Mouse (Mus musculus) limb, embryonic 12.5 days (tissue): ENCODE data around the gene Gns. TPM values are rescaled to one million over a fixed set of nuclear protein-coding genes. Genes with fewer than 3 reads are reported as not detected.

ENCODE experiments used
- ATAC-seq: fragments of 200-750 bp; cut with Nextera tagmentation; 2 replicates; pipeline ENCODE4 v1.8.0; 2017; ENCODE audit warnings: low read depth, moderate TSS enrichment; ENCODE audit not compliant: insufficient number of reproducible peaks, insufficient read depth, low FRiP score, low TSS enrichment
- H3K27ac ChIP-seq: fragments of 300-500 bp; sonication (generic); 2 replicates; pipeline ENCODE4 v1.5.1; 2016; ENCODE audit warnings: mild to moderate bottlenecking, moderate library complexity
- H3K27me3 ChIP-seq: fragments of 300-500 bp; sonication (generic); 2 replicates; pipeline ENCODE4 v1.6.1; 2016; ENCODE audit warnings: mild to moderate bottlenecking, moderate library complexity
- H3K36me3 ChIP-seq: fragments of 300-500 bp; sonication (generic); 2 replicates; pipeline ENCODE4 v1.6.1; 2016; ENCODE audit warnings: mild to moderate bottlenecking, moderate library complexity
- H3K4me1 ChIP-seq: fragments of 300-500 bp; sonication (generic); replicated peaks from 2 replicates; pipeline ENCODE4 v1.6.1; 2016
- H3K4me2 ChIP-seq: fragments of 300-500 bp; sonication (generic); 2 replicates; pipeline ENCODE4 v1.6.1; 2016; ENCODE audit warnings: mild to moderate bottlenecking, moderate library complexity
- H3K4me3 ChIP-seq: fragments of 300-500 bp; sonication (generic); replicated peaks from 2 replicates; pipeline ENCODE4 v1.5.1; 2016; ENCODE audit warnings: mild to moderate bottlenecking
- H3K9ac ChIP-seq: fragments of 300-500 bp; sonication (generic); replicated peaks from 2 replicates; pipeline ENCODE4 v1.6.1; 2016; ENCODE audit warnings: mild to moderate bottlenecking, moderate library complexity
- H3K9me3 ChIP-seq: fragments of 300-500 bp; sonication (generic); 2 replicates; pipeline ENCODE4 v1.6.1; 2016; ENCODE audit warnings: mild to moderate bottlenecking, moderate library complexity
- WGBS: fragments of 180-500 bp; shearing (Covaris S2); methylation state at CpG from one replicate; pipeline ENCODE4 v1.1.7; 2016; 5-methylcytosine and 5-hydroxymethylcytosine counted together
- polyA plus RNA-seq: library from polyadenylated mRNA; unstranded; fragments of >200 nt; fragmentation: Nextera tagmentation; extraction: Ambion mirVana; gene quantifications from 2 replicates; pipeline ENCODE4 v1.2.1, GENCODE M21; 2016

Gene Gns
- polyA plus RNA-seq, 1 experiment from 2014 or later = 38.7 TPM

DNA sequence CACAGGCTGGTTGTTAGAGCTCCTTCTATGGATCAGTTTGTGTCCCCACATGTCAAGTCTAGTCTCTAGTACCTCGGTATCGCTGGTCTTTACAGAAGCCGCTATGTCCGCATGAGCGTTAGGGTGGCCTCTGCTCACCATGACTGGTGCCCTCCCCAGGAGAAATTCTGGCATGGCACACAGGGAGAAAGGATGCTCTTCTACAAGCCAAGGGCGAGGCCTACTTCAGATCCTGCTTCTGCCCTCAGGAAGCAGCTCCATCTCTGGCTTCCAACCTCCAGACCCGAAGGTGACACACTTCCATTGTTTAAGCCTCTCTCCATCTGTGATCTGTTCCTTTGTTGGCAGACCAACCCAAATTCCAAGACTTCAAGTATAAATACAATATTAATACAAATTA lies 79.3 kb downstream of the Gns start:
- H3K4me3 ChIP-seq = no peak overlapping the region
- 92% methylated on average over 7 of the region's 7 CpGs for WGBS
- no peaks in the 10 kb centered on the region for H3K9me3 ChIP-seq
- no peaks in the 10 kb centered on the region for H3K36me3 ChIP-seq
- H3K4me1 ChIP-seq = peaks cover 41% of the 10 kb centered on the region
- no peak overlapping the region for H3K27ac ChIP-seq
- no peak for ATAC-seq
- H3K4me2 ChIP-seq = no peak overlapping the region
- H3K9ac ChIP-seq = no peak overlapping the region
- no peaks in the 10 kb centered on the region for H3K27me3 ChIP-seq

DNA sequence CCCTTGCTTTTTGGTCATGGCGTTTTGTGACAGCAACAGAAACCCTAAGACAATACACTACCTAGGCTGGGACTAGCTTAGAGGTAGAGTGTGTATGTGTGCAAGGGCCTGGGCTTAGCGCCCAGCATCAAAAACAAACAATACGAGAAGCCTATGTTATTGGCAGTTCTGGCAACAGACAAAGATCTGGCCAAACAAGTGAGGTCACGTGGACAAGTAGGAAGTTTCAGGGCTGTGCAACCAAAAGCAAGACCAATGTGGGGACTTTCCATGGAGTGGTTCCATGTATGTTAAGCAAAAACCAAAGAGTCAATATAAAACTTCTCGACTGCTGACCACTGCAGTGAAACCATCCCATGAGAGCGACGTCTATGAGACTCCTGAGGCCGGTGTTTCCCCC lies 80.9 kb downstream of the Gns start:
- ATAC-seq = no peak
- Histone ChIP-seq H3K4me1 (peaks cover 28% of the 10 kb centered on the region), H3K4me2 (no peak overlapping the region), H3K4me3 (no peak overlapping the region), H3K9me3 (no peaks in the 10 kb centered on the region), H3K27ac (no peak overlapping the region), H3K9ac (no peak overlapping the region), H3K27me3 (no peaks in the 10 kb centered on the region), H3K36me3 (no peaks in the 10 kb centered on the region)
- WGBS = 90% methylated on average over 8 of the region's 8 CpGs

Other genes starting within 250 kb of the Gns start
- gene Tbc1d30, start 13.8 kb upstream of the Gns start, polyA plus RNA-seq = 0.63 and 0.77 TPM in 2 replicates
- 20.2 and 22.2 TPM in 2 replicates for gene Rassf3, start 111.3 kb downstream of the Gns start, polyA plus RNA-seq
- 33.7 and 34.4 TPM in 2 replicates for gene Tbk1, start 221.7 kb downstream of the Gns start, polyA plus RNA-seq